ENCODE assay signal across 1 mouse cellular context in the genomic region with DNA sequence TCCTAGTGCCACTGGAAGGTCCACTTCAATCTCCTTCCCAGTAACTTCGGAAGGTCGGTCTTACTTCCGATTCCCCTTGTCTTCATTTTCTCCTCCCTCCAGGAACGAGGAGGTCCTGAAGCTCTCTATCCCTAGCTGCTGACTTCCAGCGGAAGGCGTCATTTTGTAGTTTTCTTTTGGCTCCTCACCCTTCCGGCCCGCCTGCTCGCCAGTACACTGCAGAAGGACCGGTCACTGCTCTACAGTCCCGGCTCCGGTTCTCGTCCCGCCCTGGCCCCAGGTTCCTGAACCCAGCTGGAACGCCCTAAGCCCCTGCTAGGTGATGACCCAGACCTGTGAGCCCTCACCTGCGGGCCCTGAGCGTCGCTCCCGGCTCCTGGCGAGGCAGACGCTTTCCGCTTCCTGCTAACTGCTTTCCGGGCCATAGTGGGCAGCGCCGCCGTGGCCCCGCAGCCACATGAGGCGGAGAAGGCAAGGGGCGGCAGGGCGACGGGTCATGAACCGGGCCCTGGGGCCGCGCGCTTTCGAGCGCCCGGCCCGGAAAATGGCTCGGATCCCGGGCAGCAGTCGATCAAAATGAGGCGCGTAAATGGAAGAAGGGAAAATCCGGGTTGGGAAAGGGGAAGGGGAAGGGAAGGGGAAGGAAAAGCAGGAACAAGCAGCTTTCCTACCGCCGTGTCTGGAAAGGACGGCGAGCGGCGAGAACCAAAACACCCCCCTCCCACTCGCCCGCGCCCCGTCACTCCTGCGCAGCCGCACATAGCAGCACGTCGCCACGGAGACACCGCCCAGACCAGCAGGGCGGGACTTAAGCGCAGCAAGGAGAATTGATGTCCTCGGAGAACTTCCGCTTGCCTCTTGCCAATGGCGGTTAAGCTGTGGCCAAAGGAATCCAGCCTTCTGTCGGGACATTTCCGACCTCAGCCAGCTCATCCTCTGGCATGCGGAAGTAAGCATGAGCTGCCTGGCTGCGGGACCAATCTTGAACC.
A peak's percentile ranks its signal among the peaks of the same experiment; 100 is the strongest.
TF ChIP-seq lines count a peak whose summit lies in the region.

A gene (minus strand): TSS at position 749 of the 989 bp plus-strand sequence.

TF ChIP-seq in CH12.LX, 34 proteins besides CTCF, POLR2A, EP300 and RAD21 (continued from another document):
- no peak for TF ChIP-seq BHLHE40 (IDR thresholded peaks at IDR 0.05; ENCODE audit: low read depth, low read length)
- peak; percentile 88 for TF ChIP-seq TBP (conservative IDR thresholded peaks at IDR 0.05; ENCODE audit: low read depth, low read length)
- TF ChIP-seq E2F4 (IDR thresholded peaks at IDR 0.05; ENCODE audit: insufficient replicate concordance, low read depth, low read length) = 0 out of 2 replicates have a peak, but pooled peaks have one; percentile 77
- TF ChIP-seq JUN (IDR thresholded peaks at IDR 0.05; ENCODE audit: insufficient read depth, low read depth, low read length) = no peak
- TF ChIP-seq UBTF (IDR thresholded peaks at IDR 0.05; ENCODE audit: low read depth, low read length) = 0 out of 2 replicates have a peak, but pooled peaks have one; percentile 64
- TF ChIP-seq ZC3H11A (IDR thresholded peaks at IDR 0.05; ENCODE audit: low read depth, low read length) = no peak
- peak; percentile 42 for TF ChIP-seq MEF2A (IDR thresholded peaks at IDR 0.05; ENCODE audit: borderline replicate concordance, low read depth, low read length)
- peak; percentile 87; the same call in 1 of the 2 replicates for TF ChIP-seq NELFE (IDR thresholded peaks at IDR 0.05; ENCODE audit: low read depth, low read length)
- peak; percentile 18; the same call in 1 of the 2 replicates for TF ChIP-seq IRF4 (IDR thresholded peaks at IDR 0.05; ENCODE audit: low read depth, low read length)
- no peak for TF ChIP-seq CHD2 (IDR thresholded peaks at IDR 0.05; ENCODE audit: low read length)
- no peak; the same call in 1 of the 2 replicates for TF ChIP-seq MAX (IDR thresholded peaks at IDR 0.05; ENCODE audit: low read length)
- peak; percentile 74; the same call in 1 of the 2 replicates for TF ChIP-seq ZMIZ1 (IDR thresholded peaks at IDR 0.05; ENCODE audit: low read depth, low read length)
- peak; percentile 83; the same call in 1 of the 2 replicates for TF ChIP-seq MXI1 (IDR thresholded peaks at IDR 0.05; ENCODE audit: low read depth, low read length)
- no peak for TF ChIP-seq GABPA (IDR thresholded peaks at IDR 0.05; ENCODE audit: insufficient replicate concordance, low read depth, low read length)
- TF ChIP-seq RCOR1 (conservative IDR thresholded peaks at IDR 0.05; ENCODE audit: low read depth, low read length) = no peak
- 0 out of 2 replicates have a peak, but pooled peaks have one; percentile 11 for TF ChIP-seq CHD1 (IDR thresholded peaks at IDR 0.05; ENCODE audit: low read depth, low read length)
